Mouse (Mus musculus): Measurements from ENCODE around the gene Atg101. TPM values are rescaled to one million over a fixed set of nuclear protein-coding genes. Genes with fewer than 3 reads are reported as not detected.
A peak's percentile ranks its signal among the peaks of the same experiment; 100 is the strongest.

Atg101 gene
- polyA plus RNA-seq, 1 experiment: 110 TPM

- TF ChIP-seq MYOD1 (IDR thresholded peaks at IDR 0.05; ENCODE audit: control insufficient read depth in 1 of 3, insufficient read length in 2 of 3, low read depth in 2 of 3) (peak; percentile 84 to 98 (median 97)), MYOG (IDR thresholded peaks at IDR 0.05; ENCODE audit: control insufficient read depth in 1 of 3, insufficient read depth in 1 of 3, insufficient read length in 2 of 3, low read depth in 2 of 3) (peak; percentile 35 to 88 (median 84)), POLR2A (IDR thresholded peaks at IDR 0.05; ENCODE audit: insufficient read length, low read depth) (no peak), SRF (IDR thresholded peaks at IDR 0.05; ENCODE audit: control insufficient read depth, insufficient read length, low read depth) (no peak), TCF3 (IDR thresholded peaks at IDR 0.05; ENCODE audit: insufficient read length, low read depth) (peak; percentile 35), POLR2AphosphoS2 (IDR thresholded peaks at IDR 0.05; ENCODE audit: insufficient read length, low read depth) (no peak), TCF12 (IDR thresholded peaks at IDR 0.05; ENCODE audit: insufficient read depth, poor library complexity, severe bottlenecking) (peak; percentile 73), REST (IDR thresholded peaks at IDR 0.05; ENCODE audit: insufficient read depth, insufficient read length) (no peak), CEBPB (IDR thresholded peaks at IDR 0.05; ENCODE audit: insufficient read depth, poor library complexity, severe bottlenecking) (no peak), USF1 (IDR thresholded peaks at IDR 0.05; ENCODE audit: low read depth) (no peak), E2F4 (IDR thresholded peaks at IDR 0.05; ENCODE audit: insufficient read depth) (no peak), MAX (IDR thresholded peaks at IDR 0.05; ENCODE audit: low read depth) (no peak)
- Histone ChIP-seq H3K4me3 (no peak overlapping the region), H3K36me3 (ENCODE audit: control insufficient read depth, insufficient read depth) (no peaks in the 10 kb centered on the region), H3K4me2 (ENCODE audit: low read depth) (peak overlapping the region; percentile 20), H3K27me3 (ENCODE audit: control insufficient read depth, insufficient read depth, insufficient read length) (no peaks in the 10 kb centered on the region), H3K79me2 (ENCODE audit: control insufficient read depth, insufficient read depth) (no peaks in the 10 kb centered on the region), H3ac (ENCODE audit: control insufficient read depth, insufficient read length) (no peak overlapping the region)
Observed at GRCm38 (mm10) chr15:101333165-101333564, 49.1 kb downstream of the Atg101 start.

GRCm38 (mm10) chr15:101333648-101334047, 49.6 kb downstream of the Atg101 start:
- no peak overlapping the region for H3ac ChIP-seq (ENCODE audit: control insufficient read depth, insufficient read length)
- no peaks in the 10 kb centered on the region for H3K27me3 ChIP-seq (ENCODE audit: control insufficient read depth, insufficient read depth, insufficient read length)
- no peaks in the 10 kb centered on the region for H3K36me3 ChIP-seq (ENCODE audit: control insufficient read depth, insufficient read depth)
- TF ChIP-seq USF1 (IDR thresholded peaks at IDR 0.05; ENCODE audit: low read depth): no peak
- no peak for TF ChIP-seq MAX (IDR thresholded peaks at IDR 0.05; ENCODE audit: low read depth)
- TF ChIP-seq SRF (IDR thresholded peaks at IDR 0.05; ENCODE audit: control insufficient read depth, insufficient read length, low read depth): no peak
- no peak for TF ChIP-seq TCF12 (IDR thresholded peaks at IDR 0.05; ENCODE audit: insufficient read depth, poor library complexity, severe bottlenecking)
- no peak for TF ChIP-seq TCF3 (IDR thresholded peaks at IDR 0.05; ENCODE audit: insufficient read length, low read depth)
- TF ChIP-seq MYOG (IDR thresholded peaks at IDR 0.05; ENCODE audit: control insufficient read depth in 1 of 3, insufficient read depth in 1 of 3, insufficient read length in 2 of 3, low read depth in 2 of 3): no peak
- TF ChIP-seq REST (IDR thresholded peaks at IDR 0.05; ENCODE audit: insufficient read depth, insufficient read length): no peak
- TF ChIP-seq MYOD1 (IDR thresholded peaks at IDR 0.05; ENCODE audit: control insufficient read depth in 1 of 3, insufficient read length in 2 of 3, low read depth in 2 of 3): no peak
- TF ChIP-seq POLR2A (IDR thresholded peaks at IDR 0.05; ENCODE audit: insufficient read length, low read depth): no peak
- no peak for TF ChIP-seq POLR2AphosphoS2 (IDR thresholded peaks at IDR 0.05; ENCODE audit: insufficient read length, low read depth)
- no peak for TF ChIP-seq CEBPB (IDR thresholded peaks at IDR 0.05; ENCODE audit: insufficient read depth, poor library complexity, severe bottlenecking)
- no peak for TF ChIP-seq E2F4 (IDR thresholded peaks at IDR 0.05; ENCODE audit: insufficient read depth)
- no peaks in the 10 kb centered on the region for H3K79me2 ChIP-seq (ENCODE audit: control insufficient read depth, insufficient read depth)
- H3K4me3 ChIP-seq: no peak overlapping the region
- H3K4me2 ChIP-seq (ENCODE audit: low read depth): no peak overlapping the region

GRCm38 (mm10) chr15:101336474-101337174, 52.6 kb downstream of the Atg101 start:
- Histone ChIP-seq H3ac (ENCODE audit: control insufficient read depth, insufficient read length) (no peak overlapping the region), H3K4me2 (ENCODE audit: low read depth) (peak overlapping the region; percentile 88), H3K36me3 (ENCODE audit: control insufficient read depth, insufficient read depth) (no peaks in the 10 kb centered on the region), H3K27me3 (ENCODE audit: control insufficient read depth, insufficient read depth, insufficient read length) (no peaks in the 10 kb centered on the region), H3K4me3 (no peak overlapping the region), H3K79me2 (ENCODE audit: control insufficient read depth, insufficient read depth) (no peaks in the 10 kb centered on the region)
- TF ChIP-seq MYOG (IDR thresholded peaks at IDR 0.05; ENCODE audit: control insufficient read depth in 1 of 3, insufficient read depth in 1 of 3, insufficient read length in 2 of 3, low read depth in 2 of 3): peak in 1 of 3 experiments; percentile 55
- TF ChIP-seq MYOD1 (IDR thresholded peaks at IDR 0.05; ENCODE audit: control insufficient read depth in 1 of 3, insufficient read length in 2 of 3, low read depth in 2 of 3): peak in 1 of 3 experiments; percentile 49
- TF ChIP-seq SRF (IDR thresholded peaks at IDR 0.05; ENCODE audit: control insufficient read depth, insufficient read length, low read depth): no peak
- no peak for TF ChIP-seq REST (IDR thresholded peaks at IDR 0.05; ENCODE audit: insufficient read depth, insufficient read length)

GRCm38 (mm10) chr15:101338359-101338758, 54.3 kb downstream of the Atg101 start:
- H3K4me2 ChIP-seq (ENCODE audit: low read depth): no peak overlapping the region
- no peaks in the 10 kb centered on the region for H3K27me3 ChIP-seq (ENCODE audit: control insufficient read depth, insufficient read depth, insufficient read length)
- TF ChIP-seq TCF12 (IDR thresholded peaks at IDR 0.05; ENCODE audit: insufficient read depth, poor library complexity, severe bottlenecking) (no peak), MYOD1 (IDR thresholded peaks at IDR 0.05; ENCODE audit: control insufficient read depth in 1 of 3, insufficient read length in 2 of 3, low read depth in 2 of 3) (no peak), E2F4 (IDR thresholded peaks at IDR 0.05; ENCODE audit: insufficient read depth) (no peak), USF1 (IDR thresholded peaks at IDR 0.05; ENCODE audit: low read depth) (no peak), REST (IDR thresholded peaks at IDR 0.05; ENCODE audit: insufficient read depth, insufficient read length) (no peak), POLR2A (IDR thresholded peaks at IDR 0.05; ENCODE audit: insufficient read length, low read depth) (no peak), POLR2AphosphoS2 (IDR thresholded peaks at IDR 0.05; ENCODE audit: insufficient read length, low read depth) (no peak), CEBPB (IDR thresholded peaks at IDR 0.05; ENCODE audit: insufficient read depth, poor library complexity, severe bottlenecking) (no peak), SRF (IDR thresholded peaks at IDR 0.05; ENCODE audit: control insufficient read depth, insufficient read length, low read depth) (no peak), TCF3 (IDR thresholded peaks at IDR 0.05; ENCODE audit: insufficient read length, low read depth) (no peak), MAX (IDR thresholded peaks at IDR 0.05; ENCODE audit: low read depth) (no peak), MYOG (IDR thresholded peaks at IDR 0.05; ENCODE audit: control insufficient read depth in 1 of 3, insufficient read depth in 1 of 3, insufficient read length in 2 of 3, low read depth in 2 of 3) (no peak)
- no peak overlapping the region for H3K4me3 ChIP-seq
- no peak overlapping the region for H3ac ChIP-seq (ENCODE audit: control insufficient read depth, insufficient read length)
- H3K36me3 ChIP-seq (ENCODE audit: control insufficient read depth, insufficient read depth): no peaks in the 10 kb centered on the region
- no peaks in the 10 kb centered on the region for H3K79me2 ChIP-seq (ENCODE audit: control insufficient read depth, insufficient read depth)
